Comparison of ENCODE assay signal across 8 mouse cellular contexts in genomic region chr11:6187878-6188277, GRCm38 (mm10). TPM values are rescaled to one million over a fixed set of nuclear protein-coding genes. Genes with fewer than 3 reads are reported as not detected.
A peak's percentile ranks its signal among the peaks of the same experiment; 100 is the strongest.
DNase-seq lines count a peak whose midpoint lies in the region; ATAC-seq and TF ChIP-seq lines count a peak whose summit lies in the region.

No protein-coding gene starts in this region.

- H3K27ac ChIP-seq in liver, embryonic 12.5 days, result no peak overlapping the region
- H3K27ac ChIP-seq in intestine, postnatal 0 days (ENCODE audit: low read depth, low read length), result no peak overlapping the region
- no peak overlapping the region for H3K27ac ChIP-seq in midbrain, embryonic 16.5 days (ENCODE audit: low read length)

- no peak overlapping the region for H3K4me3 ChIP-seq in liver, embryonic 12.5 days
- no peak overlapping the region for H3K4me3 ChIP-seq in intestine, postnatal 0 days (ENCODE audit: low read depth, low read length)
- H3K4me3 ChIP-seq in midbrain, embryonic 16.5 days (ENCODE audit: low read depth, low read length), result no peak overlapping the region

- peak; percentile 74 for DNase-seq in liver
- peak; percentile 82 for DNase-seq in embryo, embryonic 11 days
- peak; percentile 78 to 89 for DNase-seq in gastrocnemius, postnatal 4 days (ENCODE audit: low spot score in 2 of 2)
- DNase-seq in left cerebral cortex, postnatal 25 days (ENCODE audit: low spot score in 2 of 2), result peak; percentile 93 to 98
- DNase-seq in spleen, postnatal 10 days (ENCODE audit: low spot score in 2 of 2), result peak; percentile 68 to 84

- no peak for ATAC-seq in liver, embryonic 12.5 days
- 0 out of 2 replicates have a peak, but pooled peaks have one; percentile 13 for ATAC-seq in intestine, postnatal 0 days
- ATAC-seq in midbrain, embryonic 16.5 days, result peak; percentile 81

- H3K4me2 ChIP-seq in liver, embryonic 12.5 days, result no peak overlapping the region
- no peak overlapping the region for H3K4me2 ChIP-seq in intestine, postnatal 0 days (replicated peaks; ENCODE audit: low read depth)
- H3K4me2 ChIP-seq in midbrain, embryonic 16.5 days (ENCODE audit: low read length), result no peak overlapping the region

- no peaks in the 10 kb centered on the region for H3K27me3 ChIP-seq in liver, embryonic 12.5 days (replicated peaks)
- no peaks in the 10 kb centered on the region for H3K27me3 ChIP-seq in intestine, postnatal 0 days (replicated peaks; ENCODE audit: control insufficient read depth, insufficient read depth, low read length)
- H3K27me3 ChIP-seq in midbrain, embryonic 16.5 days (ENCODE audit: control insufficient read depth, insufficient read depth, low read depth, low read length), result no peaks in the 10 kb centered on the region

- 15% methylated on average over 2 of the region's 2 CpGs for whole genome bisulfite sequencing in liver, embryonic 12.5 days (ENCODE audit: insufficient replicate concordance)
- WGBS in intestine, postnatal 0 days, result 6% methylated on average over 2 of the region's 2 CpGs
- 4% methylated on average over 2 of the region's 2 CpGs for WGBS in midbrain, embryonic 16.5 days

- peak; percentile 97 for TF ChIP-seq CTCF in intestine, postnatal 0 days (IDR thresholded peaks at IDR 0.05; ENCODE audit: low read depth)

- intact Hi-C loops in left cerebral cortex, postnatal 25 days (cut with DNase I), result loop anchor here (1.0 kb wide), 1 partner anchor 192 kb away; no protein-coding TSS in a partner anchor

- peaks cover 30% of the 10 kb centered on the region for H3K4me1 ChIP-seq in liver, embryonic 12.5 days
- H3K4me1 ChIP-seq in intestine, postnatal 0 days (replicated peaks; ENCODE audit: control insufficient read depth, insufficient read depth, low read length), result peaks cover 3% of the 10 kb centered on the region; the same call in 1 of the 2 replicates
- peaks cover 17% of the 10 kb centered on the region for H3K4me1 ChIP-seq in midbrain, embryonic 16.5 days (ENCODE audit: control insufficient read depth, insufficient read depth, low read length)

- H3K9ac ChIP-seq in liver, embryonic 12.5 days, result no peak overlapping the region
- no peak overlapping the region for H3K9ac ChIP-seq in intestine, postnatal 0 days (ENCODE audit: low read depth, low read length)
- H3K9ac ChIP-seq in midbrain, embryonic 16.5 days (ENCODE audit: low read depth, low read length), result no peak overlapping the region

- H3K36me3 ChIP-seq in liver, embryonic 12.5 days, result peaks cover 52% of the 10 kb centered on the region
- peaks cover 6% of the 10 kb centered on the region; the same call in 1 of the 2 replicates for H3K36me3 ChIP-seq in intestine, postnatal 0 days (ENCODE audit: control insufficient read depth, insufficient read depth)
- H3K36me3 ChIP-seq in midbrain, embryonic 16.5 days (ENCODE audit: control insufficient read depth, insufficient read depth, low read length), result peaks cover under 1% of the 10 kb centered on the region; the same call in 1 of the 2 replicates

- no peaks in the 10 kb centered on the region for H3K9me3 ChIP-seq in liver, embryonic 12.5 days (replicated peaks)
- no peaks in the 10 kb centered on the region for H3K9me3 ChIP-seq in intestine, postnatal 0 days (ENCODE audit: control insufficient read depth)
- H3K9me3 ChIP-seq in midbrain, embryonic 16.5 days (replicated peaks; ENCODE audit: control insufficient read depth, low read length, poor library complexity, severe bottlenecking), result no peaks in the 10 kb centered on the region

RNA-seq across cellular contexts. Expression of gene A730071L15Rik, which starts 12.0 kb away (rescaled TPM):
- polyA plus RNA-seq in liver, embryonic 12.5 days (2016; fragmentation: Nextera tagmentation; extraction: Ambion mirVana), result 0.08 and 0.21 TPM in 2 replicates
- total RNA-seq in gastrocnemius, postnatal 4 days (2021), result under 1 TPM; 0.21 to 0.44 TPM
- 0.41 and 0.74 TPM in 2 replicates for polyA plus RNA-seq in intestine, postnatal 0 days (2015; fragmentation: Nextera tagmentation; extraction: Ambion mirVana)
- total RNA-seq in left cerebral cortex, postnatal 25 days (2021), result not detected
- 0.51 and 0.63 TPM in 2 replicates for polyA plus RNA-seq in midbrain, embryonic 16.5 days (2015; fragmentation: Nextera tagmentation; extraction: Ambion mirVana)

RNA-seq across cellular contexts. Expression of gene Nudcd3, which starts 12.3 kb away (rescaled TPM):
- 20.9 and 21.7 TPM in 2 replicates for polyA plus RNA-seq in liver, embryonic 12.5 days (2016; fragmentation: Nextera tagmentation; extraction: Ambion mirVana)
- 10 to 100 TPM; 56.4 to 61.0 TPM for total RNA-seq in gastrocnemius, postnatal 4 days (2021)
- 17.2 and 20.0 TPM in 2 replicates for polyA plus RNA-seq in intestine, postnatal 0 days (2015; fragmentation: Nextera tagmentation; extraction: Ambion mirVana)
- 100 to 1,000 TPM; 124 to 125 TPM for total RNA-seq in left cerebral cortex, postnatal 25 days (2021)
- polyA plus RNA-seq in midbrain, embryonic 16.5 days (2015; fragmentation: Nextera tagmentation; extraction: Ambion mirVana), result 80.2 TPM in 2 replicates

RNA-seq across cellular contexts. Expression of gene Npc1l1, which starts 42.1 kb away (rescaled TPM):
- 0.17 and 0.21 TPM in 2 replicates for polyA plus RNA-seq in liver, embryonic 12.5 days (2016; fragmentation: Nextera tagmentation; extraction: Ambion mirVana)
- total RNA-seq in gastrocnemius, postnatal 4 days (2021), result under 1 TPM; 0.05 to 0.12 TPM
- 70.7 and 75.4 TPM in 2 replicates for polyA plus RNA-seq in intestine, postnatal 0 days (2015; fragmentation: Nextera tagmentation; extraction: Ambion mirVana)
- 1 to 10 TPM; 1.1 TPM for total RNA-seq in left cerebral cortex, postnatal 25 days (2021)
- 0.08 and 0.14 TPM in 2 replicates for polyA plus RNA-seq in midbrain, embryonic 16.5 days (2015; fragmentation: Nextera tagmentation; extraction: Ambion mirVana)

Comparison
In these comparisons a context has a peak if more than half of its experiments do, and no peak if none do; other contexts are left out.
1. RNA of gene Npc1l1, which starts 42.1 kb away (polyA plus RNA-seq): 70.7 to 75.4 TPM in intestine, postnatal 0 days; 0.17 to 0.21 TPM in liver, embryonic 12.5 days and 0.08 to 0.14 TPM in midbrain, embryonic 16.5 days; every median in the first group is over 10 times any median in the second.
2. Peak in every context shown above with its lines, with median percentiles within 50 percentile points of each other: DNase-seq.